Mouse (Mus musculus) c-Kit-positive CD71-negative TER-119-negative erythroid progenitor cells, embryonic 14.5 days (primary cell): Measurements from ENCODE around the gene Opn1sw.

Experiments
- DNase-seq: peaks from one replicate; pipeline ENCODE4 v3.0.0-alpha.2; 2013; ENCODE audit warnings: low read depth

The Opn1sw gene

GRCm38 (mm10) chr6:29388052-29388518 lies at the start of gene Opn1sw:
Gene Opn1sw, minus strand, starts transcription at chr6:29388468.
- no peak for DNase-seq

- DNase-seq, result no peak
Measured at GRCm38 (mm10) chr6:29436461-29436934, 48.2 kb upstream of the Opn1sw start.

GRCm38 (mm10) chr6:29435940-29436451 lies 47.7 kb upstream of the Opn1sw start:
- no peak for DNase-seq

GRCm38 (mm10) chr6:29434911-29435691 lies 46.8 kb upstream of the Opn1sw start:
- no peak for DNase-seq

GRCm38 (mm10) chr6:29433804-29434795 lies 45.8 kb upstream of the Opn1sw start:
- no peak for DNase-seq

- no peak for DNase-seq
Measured at GRCm38 (mm10) chr6:29433038-29433803, 45.0 kb upstream of the Opn1sw start, which contains the start of gene Flnc. Gene Flnc, plus strand, starts transcription at chr6:29433256.

- no peak for DNase-seq
Measured at GRCm38 (mm10) chr6:29432676-29433037, 44.4 kb upstream of the Opn1sw start.

- no peak for DNase-seq
Measured at GRCm38 (mm10) chr6:29432156-29432555, 43.9 kb upstream of the Opn1sw start.

- DNase-seq, result no peak
Measured at GRCm38 (mm10) chr6:29431473-29431872, 43.2 kb upstream of the Opn1sw start.

- DNase-seq, result no peak
Measured at GRCm38 (mm10) chr6:29430681-29431420, 42.6 kb upstream of the Opn1sw start.

GRCm38 (mm10) chr6:29428171-29428570 lies 39.9 kb upstream of the Opn1sw start:
- no peak for DNase-seq

GRCm38 (mm10) chr6:29426331-29426730 lies 38.1 kb upstream of the Opn1sw start:
- DNase-seq, result no peak

GRCm38 (mm10) chr6:29425118-29425517 lies 36.9 kb upstream of the Opn1sw start:
- DNase-seq, result no peak

GRCm38 (mm10) chr6:29420596-29420995 lies 32.3 kb upstream of the Opn1sw start:
- DNase-seq, result no peak

- no peak for DNase-seq
Measured at GRCm38 (mm10) chr6:29415446-29415845, 27.2 kb upstream of the Opn1sw start.

- no peak for DNase-seq
Measured at GRCm38 (mm10) chr6:29406412-29406811, 18.1 kb upstream of the Opn1sw start.

GRCm38 (mm10) chr6:29402693-29403342 lies 14.6 kb upstream of the Opn1sw start:
- DNase-seq, result no peak

- no peak for DNase-seq
Measured at GRCm38 (mm10) chr6:29399851-29400250, 11.6 kb upstream of the Opn1sw start.

- no peak for DNase-seq
Measured at GRCm38 (mm10) chr6:29397575-29397974, 9.3 kb upstream of the Opn1sw start.
